Mouse (Mus musculus) neural tube, postnatal 0 days (tissue): ENCODE results near the gene Dpep2nb. TPM values are rescaled to one million over a fixed set of nuclear protein-coding genes. Genes with fewer than 3 reads are reported as not detected.

Source experiments
- microRNA-seq: library from miRNA; unstranded; fragments of <30 nt; microRNA quantifications from one replicate; pipeline ENCODE4, GENCODE M21; 2016
- polyA plus RNA-seq: library from polyadenylated mRNA; unstranded; fragments of >200 nt; fragmentation: Nextera tagmentation; extraction: Ambion mirVana; gene quantifications from 2 replicates; pipeline ENCODE4 v1.2.1, GENCODE M21; 2015

The Dpep2nb gene
- 0.21 TPM in 1 of 2 replicates, not detected in the other for polyA plus RNA-seq

GRCm38 (mm10) chr8:106005875-106006274 is at the start of gene Dpep2nb:
Gene Dpep2nb (minus strand): TSS chr8:106005975.

GRCm38 (mm10) chr8:106011643-106011986 is 5.8 kb upstream of the Dpep2nb start, which contains the start of gene Ddx28:
Gene Ddx28 (minus strand): TSS chr8:106011882.

GRCm38 (mm10) chr8:105990856-105991387 is 14.9 kb downstream of the Dpep2nb start, which contains the start of gene Dus2:
Gene Dus2 (plus strand): TSS chr8:105991337.

GRCm38 (mm10) chr8:105979325-105979724 is 26.4 kb downstream of the Dpep2nb start, which contains the start of gene Dpep3:
Gene Dpep3 (minus strand): TSS chr8:105979429.

GRCm38 (mm10) chr8:105965905-105966341 is 39.9 kb downstream of the Dpep2nb start, which contains the start of gene Slc12a4:
Gene Slc12a4 (minus strand): TSS chr8:105966097.

Small RNA genes lying within 50 kb of the gene (microRNA-seq; reads per million reads assigned to microRNA genes)
- not detected for gene Mir7074

Other genes starting within 250 kb of the Dpep2nb start
- gene Gfod2, start 247.3 kb downstream of the Dpep2nb start, polyA plus RNA-seq: 43.2 and 48.6 TPM in 2 replicates
- 6.8 and 7.9 TPM in 2 replicates for gene Ranbp10, start 178.6 kb downstream of the Dpep2nb start, polyA plus RNA-seq
- 0.25 and 0.45 TPM in 2 replicates for gene Tsnaxip1, start 178.2 kb downstream of the Dpep2nb start, polyA plus RNA-seq
- 33.7 and 38.1 TPM in 2 replicates for gene Cenpt, start 152.7 kb downstream of the Dpep2nb start, polyA plus RNA-seq
- gene Thap11, start 150.8 kb downstream of the Dpep2nb start, polyA plus RNA-seq: 46.5 and 47.5 TPM in 2 replicates
- gene Nutf2, start 145.4 kb downstream of the Dpep2nb start, polyA plus RNA-seq: 124 and 138 TPM in 2 replicates
- gene Edc4, start 125.1 kb downstream of the Dpep2nb start, polyA plus RNA-seq: 28.9 and 35.3 TPM in 2 replicates
- gene Nrn1l, start 112.4 kb downstream of the Dpep2nb start, polyA plus RNA-seq: 2.4 and 5.5 TPM in 2 replicates
- 8.6 and 9.3 TPM in 2 replicates for gene Pskh1, start 105.5 kb downstream of the Dpep2nb start, polyA plus RNA-seq
- 1.8 and 2.8 TPM in 2 replicates for gene Ctrl, start 72.1 kb downstream of the Dpep2nb start, polyA plus RNA-seq
- 127 and 138 TPM in 2 replicates for gene Psmb10, start 67.5 kb downstream of the Dpep2nb start, polyA plus RNA-seq
- 16.8 TPM in 2 replicates for gene Lcat, start 62.6 kb downstream of the Dpep2nb start, polyA plus RNA-seq
- 15.6 and 15.7 TPM in 2 replicates for gene Slc12a4, start 39.9 kb downstream of the Dpep2nb start, polyA plus RNA-seq
- not detected in 2 replicates for gene Dpep3, start 26.5 kb downstream of the Dpep2nb start, polyA plus RNA-seq
- gene Dus2, start 14.6 kb downstream of the Dpep2nb start, polyA plus RNA-seq: 25.2 and 25.4 TPM in 2 replicates
- 19.0 and 19.6 TPM in 2 replicates for gene Ddx28, start 5.9 kb upstream of the Dpep2nb start, polyA plus RNA-seq
- gene Nfatc3, start 52.9 kb upstream of the Dpep2nb start, polyA plus RNA-seq: 2.7 and 2.9 TPM in 2 replicates
- gene Esrp2, start 131.0 kb upstream of the Dpep2nb start, polyA plus RNA-seq: 0.13 and 0.48 TPM in 2 replicates
- 15.2 and 15.4 TPM in 2 replicates for gene Pla2g15, start 144.4 kb upstream of the Dpep2nb start, polyA plus RNA-seq
- 46.4 and 47.3 TPM in 2 replicates for gene Slc7a6, start 162.9 kb upstream of the Dpep2nb start, polyA plus RNA-seq
- gene Slc7a6os, start 205.0 kb upstream of the Dpep2nb start, polyA plus RNA-seq: 32.3 and 36.1 TPM in 2 replicates
- gene Prmt7, start 205.0 kb upstream of the Dpep2nb start, polyA plus RNA-seq: 49.1 and 56.5 TPM in 2 replicates